Mouse (Mus musculus) bone marrow, adult 2 months (tissue): ENCODE data around the gene Rgl2.
A peak's percentile ranks its signal among the peaks of the same experiment; 100 is the strongest.

Source experiments
- CTCF ChIP-seq: fragments of 200-500 bp; IDR thresholded peaks from 2 replicates; pipeline ENCODE4 v1.5.1; 2011; ENCODE audit warnings: low read length, control low read depth; ENCODE audit not compliant: control insufficient read depth, insufficient read depth
- POLR2A ChIP-seq: fragments of 200-500 bp; IDR thresholded peaks from 2 replicates; pipeline ENCODE4 v1.6.1; 2011; ENCODE audit warnings: low read depth, mild to moderate bottlenecking, control low read depth, low read length, borderline replicate concordance; ENCODE audit not compliant: control insufficient read depth

DNA sequence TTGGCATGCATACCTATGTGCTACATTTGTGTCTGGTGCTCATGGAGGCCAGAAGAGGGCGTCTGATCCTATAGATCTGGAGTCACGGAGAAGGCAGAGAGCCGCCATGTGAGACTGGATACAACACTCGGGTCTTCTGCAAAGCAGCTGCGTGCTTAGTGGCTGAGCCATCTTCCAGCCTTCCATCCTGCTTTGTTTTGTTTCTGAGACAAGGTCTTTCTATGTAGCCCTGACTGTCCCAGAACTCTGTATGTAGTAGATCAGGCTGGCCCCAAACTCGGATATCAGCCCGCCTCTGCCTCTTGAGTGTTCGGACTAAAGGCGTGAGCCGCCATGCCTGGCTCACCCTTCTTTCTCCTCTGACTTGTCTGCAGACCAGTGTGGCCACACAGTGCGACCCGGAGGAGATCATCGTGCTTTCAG lies 14.4 kb upstream of the Rgl2 start:
- TF ChIP-seq CTCF: peak; percentile 23; the same call in 1 of the 2 replicates
- TF ChIP-seq POLR2A: no peak
